Mouse (Mus musculus): ENCODE results near the gene Mrpl37. TPM values are rescaled to one million over a fixed set of nuclear protein-coding genes. Genes with fewer than 3 reads are reported as not detected.
"Not testable (repeated sequence)": the region's sequence is repeated elsewhere in the genome, so short reads cannot be mapped to it uniquely, and the experiment has no call there.

Mrpl37 gene
- 91.0 and 91.9 TPM in 2 replicates for polyA plus RNA-seq (2016; fragmentation: Nextera tagmentation; extraction: Ambion mirVana)

- Histone ChIP-seq H3K4me3 (peak within 1 kb of the TSS; percentile 74), H3K9ac (replicated peaks) (peak within 1 kb of the TSS; percentile 88), H3K9me3 (no peaks in the 10 kb centered on the region), H3K27ac (replicated peaks) (0 out of 2 replicates have a peak within 1 kb of the TSS, but pooled peaks have one; percentile 22), H3K4me2 (replicated peaks) (peak within 1 kb of the TSS; percentile 100), H3K27me3 (no peaks in the 10 kb centered on the region), H3K36me3 (peaks cover 32% of the 10 kb centered on the region), H3K4me1 (peaks cover 18% of the 10 kb centered on the region)
- ATAC-seq (ENCODE audit: low FRiP score, low read depth): peak; percentile 98
- WGBS: 1% methylated on average over 60 of the region's 60 CpGs
These were observed at the start of gene Mrpl37, which contains the start of gene Cyb5rl for GRCm38 (mm10) chr4:107066252-107067124. Gene Mrpl37 (minus strand): TSS chr4:107066868. Gene Cyb5rl (plus strand): TSS chr4:107066988.

- no peak overlapping the region for H3K4me3 ChIP-seq
- 0 out of 2 replicates have a peak, but pooled peaks cover 2% of the 10 kb centered on the region for H3K4me1 ChIP-seq
- no peak overlapping the region for H3K9ac ChIP-seq (replicated peaks)
- no peaks in the 10 kb centered on the region for H3K36me3 ChIP-seq
- ATAC-seq (ENCODE audit: low FRiP score, low read depth): no peak
- no peaks in the 10 kb centered on the region for H3K27me3 ChIP-seq
- H3K9me3 ChIP-seq: no peaks in the 10 kb centered on the region
- H3K27ac ChIP-seq (replicated peaks): no peak overlapping the region
- 55% methylated on average over 8 of the region's 8 CpGs for WGBS
- no peak overlapping the region for H3K4me2 ChIP-seq (replicated peaks)
These were observed 47.6 kb upstream of the Mrpl37 start for GRCm38 (mm10) chr4:107114278-107114677.

DNA sequence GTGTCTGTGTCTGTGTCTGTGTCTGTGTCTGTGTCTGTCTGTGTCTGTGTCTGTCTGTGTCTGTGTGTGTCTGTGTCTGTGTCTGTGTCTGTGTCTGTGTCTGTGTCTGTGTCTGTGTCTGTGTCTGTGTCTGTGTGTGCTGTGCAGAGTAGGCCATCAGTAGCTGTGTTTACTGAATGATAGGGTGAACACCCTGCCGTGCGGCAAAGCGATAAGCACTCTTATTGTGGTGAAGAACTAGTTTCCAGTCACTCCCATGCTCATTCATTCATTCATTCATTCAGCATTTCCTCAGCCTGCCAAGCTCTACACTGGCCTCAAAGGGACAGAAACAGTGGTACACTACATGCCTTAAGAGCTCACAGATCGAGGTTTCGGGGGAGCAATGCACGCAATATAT lies 42.5 kb upstream of the Mrpl37 start:
- not testable (repeated sequence) for H3K27ac ChIP-seq (replicated peaks); H3K36me3 ChIP-seq; H3K4me3 ChIP-seq; H3K9ac ChIP-seq (replicated peaks); H3K4me2 ChIP-seq (replicated peaks); H3K27me3 ChIP-seq; H3K9me3 ChIP-seq; ATAC-seq (ENCODE audit: low FRiP score, low read depth)
- peaks cover 21% of the 10 kb centered on the region for H3K4me1 ChIP-seq
- WGBS: 93% methylated on average over 6 of the region's 6 CpGs

- 52% methylated on average over 13 of the region's 13 CpGs for WGBS
- Histone ChIP-seq H3K27ac (replicated peaks) (peak overlapping the region; percentile 54), H3K36me3 (no peaks in the 10 kb centered on the region), H3K4me2 (replicated peaks) (no peak overlapping the region), H3K4me1 (peaks cover 19% of the 10 kb centered on the region), H3K9ac (replicated peaks) (no peak overlapping the region), H3K27me3 (no peaks in the 10 kb centered on the region), H3K4me3 (no peak overlapping the region), H3K9me3 (no peaks in the 10 kb centered on the region)
- ATAC-seq (ENCODE audit: low FRiP score, low read depth): 0 out of 2 replicates have a peak, but pooled peaks have one; percentile 56
These were observed 41.6 kb upstream of the Mrpl37 start for GRCm38 (mm10) chr4:107108291-107108731.

DNA sequence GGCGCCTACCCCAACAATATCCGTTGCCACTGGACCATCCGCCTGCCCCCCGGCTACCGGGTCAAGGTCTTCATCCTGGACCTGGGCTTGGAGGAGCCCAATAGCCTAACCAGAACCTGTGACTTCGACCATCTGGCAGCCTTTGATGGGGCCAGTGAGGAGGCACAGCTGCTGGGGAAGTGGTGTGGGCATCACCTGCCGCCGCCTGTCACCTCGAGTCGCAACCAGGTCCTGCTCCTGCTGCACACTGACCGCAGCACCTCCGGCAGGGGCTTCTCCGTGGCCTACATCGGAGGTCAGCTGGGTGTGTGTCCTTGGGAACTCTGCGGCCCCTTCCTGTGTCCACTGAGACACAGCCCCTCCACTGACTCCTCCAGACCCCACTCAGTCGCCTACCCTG lies 40.1 kb upstream of the Mrpl37 start:
- Histone ChIP-seq H3K27ac (replicated peaks) (no peak overlapping the region), H3K36me3 (no peaks in the 10 kb centered on the region), H3K9ac (replicated peaks) (no peak overlapping the region), H3K9me3 (no peaks in the 10 kb centered on the region), H3K4me2 (replicated peaks) (no peak overlapping the region), H3K4me1 (peaks cover 23% of the 10 kb centered on the region), H3K4me3 (no peak overlapping the region), H3K27me3 (no peaks in the 10 kb centered on the region)
- ATAC-seq (ENCODE audit: low FRiP score, low read depth): no peak
- 88% methylated on average over 16 of the region's 16 CpGs for WGBS

- Histone ChIP-seq H3K4me1 (peaks cover 16% of the 10 kb centered on the region), H3K36me3 (no peaks in the 10 kb centered on the region), H3K4me3 (no peak overlapping the region), H3K27ac (replicated peaks) (no peak overlapping the region), H3K9ac (replicated peaks) (no peak overlapping the region), H3K9me3 (no peaks in the 10 kb centered on the region), H3K4me2 (replicated peaks) (no peak overlapping the region), H3K27me3 (no peaks in the 10 kb centered on the region)
- WGBS: 80% methylated on average over 8 of the region's 8 CpGs
- ATAC-seq (ENCODE audit: low FRiP score, low read depth): no peak
These were observed 35.6 kb upstream of the Mrpl37 start for GRCm38 (mm10) chr4:107102220-107102619.

- Histone ChIP-seq H3K27ac (replicated peaks) (no peak overlapping the region), H3K36me3 (no peaks in the 10 kb centered on the region), H3K4me3 (no peak overlapping the region), H3K9me3 (no peaks in the 10 kb centered on the region), H3K9ac (replicated peaks) (no peak overlapping the region), H3K4me1 (peaks cover 26% of the 10 kb centered on the region), H3K4me2 (replicated peaks) (no peak overlapping the region), H3K27me3 (no peaks in the 10 kb centered on the region)
- ATAC-seq (ENCODE audit: low FRiP score, low read depth): no peak
- 86% methylated on average over 17 of the region's 17 CpGs for WGBS
These were observed 32.3 kb upstream of the Mrpl37 start for GRCm38 (mm10) chr4:107098791-107099525.

- Histone ChIP-seq H3K27me3 (no peaks in the 10 kb centered on the region), H3K4me1 (peaks cover 26% of the 10 kb centered on the region), H3K27ac (replicated peaks) (no peak overlapping the region), H3K4me2 (replicated peaks) (no peak overlapping the region), H3K4me3 (no peak overlapping the region), H3K9me3 (no peaks in the 10 kb centered on the region), H3K9ac (replicated peaks) (no peak overlapping the region), H3K36me3 (no peaks in the 10 kb centered on the region)
- WGBS: 77% methylated on average over 10 of the region's 10 CpGs
- no peak for ATAC-seq (ENCODE audit: low FRiP score, low read depth)
These were observed 31.7 kb upstream of the Mrpl37 start for GRCm38 (mm10) chr4:107098375-107098774.

- Histone ChIP-seq H3K9me3 (no peaks in the 10 kb centered on the region), H3K27ac (replicated peaks) (peak overlapping the region; percentile 66), H3K4me3 (no peak overlapping the region), H3K9ac (replicated peaks) (no peak overlapping the region), H3K4me1 (peaks cover 26% of the 10 kb centered on the region), H3K4me2 (replicated peaks) (no peak overlapping the region), H3K27me3 (no peaks in the 10 kb centered on the region), H3K36me3 (no peaks in the 10 kb centered on the region)
- WGBS: 69% methylated on average over 15 of the region's 15 CpGs
- ATAC-seq (ENCODE audit: low FRiP score, low read depth): no peak
These were observed 31.2 kb upstream of the Mrpl37 start for GRCm38 (mm10) chr4:107097871-107098270.

DNA sequence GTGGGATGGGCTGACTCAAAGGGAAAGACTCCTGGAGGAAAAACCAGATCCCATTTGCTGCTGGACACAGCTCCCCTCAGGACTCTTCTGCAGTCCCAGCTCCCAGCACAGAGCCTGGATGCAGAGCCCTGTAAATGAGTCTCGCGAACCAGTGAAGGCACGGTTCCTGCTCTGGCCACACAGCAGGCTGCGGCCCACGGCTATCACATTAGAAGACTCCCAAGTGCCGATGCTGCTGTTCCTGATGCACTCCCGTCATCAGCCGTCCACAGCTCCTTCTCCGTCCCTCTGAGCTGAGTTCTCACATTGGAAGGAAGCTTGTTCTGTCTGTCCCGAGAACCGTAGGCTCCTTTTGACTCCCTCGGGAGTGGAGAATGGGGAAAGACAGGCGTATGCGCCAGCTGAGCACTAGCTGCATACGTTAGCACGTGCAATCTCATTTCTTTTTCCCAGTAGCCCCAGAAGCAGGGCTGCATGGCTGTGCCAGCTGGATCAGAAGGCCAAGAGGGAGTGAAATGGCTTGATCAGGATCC lies 30.2 kb upstream of the Mrpl37 start, which contains the start of gene Cdcp2:
Cdcp2 (plus strand) TSS at position 51 of the 533 bp plus-strand sequence.
- Histone ChIP-seq H3K36me3 (no peaks in the 10 kb centered on the region), H3K27ac (replicated peaks) (peak within 1 kb of the TSS; percentile 67), H3K4me3 (no peak within 1 kb of the TSS), H3K27me3 (no peaks in the 10 kb centered on the region), H3K4me2 (replicated peaks) (no peak within 1 kb of the TSS), H3K9ac (replicated peaks) (no peak within 1 kb of the TSS), H3K4me1 (peaks cover 22% of the 10 kb centered on the region), H3K9me3 (no peaks in the 10 kb centered on the region)
- peak; percentile 65 for ATAC-seq (ENCODE audit: low FRiP score, low read depth)
- 38% methylated on average over 16 of the region's 16 CpGs for WGBS

- H3K36me3 ChIP-seq: no peaks in the 10 kb centered on the region
- no peak overlapping the region for H3K4me3 ChIP-seq
- H3K4me2 ChIP-seq (replicated peaks): no peak overlapping the region
- ATAC-seq (ENCODE audit: low FRiP score, low read depth): 0 out of 2 replicates have a peak, but pooled peaks have one; percentile 38
- H3K9ac ChIP-seq (replicated peaks): no peak overlapping the region
- no peaks in the 10 kb centered on the region for H3K9me3 ChIP-seq
- H3K4me1 ChIP-seq: peaks cover 22% of the 10 kb centered on the region
- 32% methylated on average over 6 of the region's 6 CpGs for WGBS
- H3K27ac ChIP-seq (replicated peaks): peak overlapping the region; percentile 67
- no peaks in the 10 kb centered on the region for H3K27me3 ChIP-seq
These were observed 29.4 kb upstream of the Mrpl37 start for GRCm38 (mm10) chr4:107096043-107096442.

Measured in midbrain, embryonic 12.5 days (tissue).